In the genomic region with DNA sequence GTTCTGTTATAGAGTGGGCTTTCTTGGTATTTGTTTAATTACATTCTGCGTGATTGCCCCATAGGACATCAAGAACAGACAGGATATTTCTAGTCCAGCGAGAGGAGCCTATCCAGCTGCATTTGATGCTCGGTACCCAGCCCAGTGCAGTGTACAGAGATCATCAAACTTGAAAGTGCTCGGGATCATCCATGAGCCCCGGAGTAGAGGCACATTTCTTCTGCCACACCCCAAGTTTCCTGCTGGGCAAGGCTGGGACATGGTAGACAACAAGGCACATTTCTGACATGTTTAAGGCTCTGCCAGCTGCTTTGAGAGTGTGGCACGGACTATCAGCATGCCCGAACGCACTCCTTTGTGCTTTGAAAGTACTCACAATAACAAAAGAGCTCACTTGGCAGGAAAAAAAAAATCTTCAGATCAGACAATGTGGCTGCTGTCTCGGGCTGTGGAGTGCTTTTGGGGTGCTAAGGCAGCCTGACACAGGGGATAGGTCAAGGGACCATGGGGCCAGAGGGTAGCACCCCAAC, we compare ENCODE assay signal across 18 mouse cellular contexts.
DNase-seq lines count a peak whose midpoint lies in the region; ATAC-seq lines count a peak whose summit lies in the region.
"Had no signal": no experiment of that assay in that cellular context is flagged by ENCODE, and none has a peak within 500 bp of the region (broad histone marks: within the 10 kb centered on the region; RNA-seq: fewer than 3 reads in every experiment).

No protein-coding gene starts in this region.

- peaks cover 8% of the 10 kb centered on the region for H3K4me1 ChIP-seq in heart, embryonic 10.5 days
- H3K4me1 ChIP-seq in midbrain, embryonic 11.5 days (ENCODE audit: control insufficient read depth, insufficient read depth, low read length), result no peaks in the 10 kb centered on the region
- peaks cover 19% of the 10 kb centered on the region for H3K4me1 ChIP-seq in midbrain, embryonic 13.5 days (replicated peaks)
- peaks cover 14% of the 10 kb centered on the region for H3K4me1 ChIP-seq in forebrain, embryonic 14.5 days (ENCODE audit: control insufficient read depth, insufficient read depth, low read length)

- WGBS in heart, embryonic 10.5 days, result 78% methylated on average over 9 of the region's 9 CpGs
- WGBS in midbrain, embryonic 11.5 days, result 54% methylated on average over 9 of the region's 9 CpGs
- WGBS in midbrain, embryonic 13.5 days, result 41% methylated on average over 9 of the region's 9 CpGs
- 24% methylated on average over 9 of the region's 9 CpGs for WGBS in forebrain, embryonic 14.5 days

- ATAC-seq in midbrain, embryonic 11.5 days (ENCODE audit: low FRiP score), result no peak
- no peak; the same call in 1 of the 2 replicates for ATAC-seq in midbrain, embryonic 13.5 days
- ATAC-seq in forebrain, embryonic 14.5 days, result peak; percentile 49; the same call in 1 of the 2 replicates
- ATAC-seq: hindbrain, embryonic 16.5 days; Patski had no signal

- no peaks in the 10 kb centered on the region for H3K9me3 ChIP-seq in heart, embryonic 10.5 days
- H3K9me3 ChIP-seq in midbrain, embryonic 11.5 days (ENCODE audit: control insufficient read depth, low read length), result no peaks in the 10 kb centered on the region
- no peaks in the 10 kb centered on the region for H3K9me3 ChIP-seq in midbrain, embryonic 13.5 days
- no peaks in the 10 kb centered on the region for H3K9me3 ChIP-seq in forebrain, embryonic 14.5 days (replicated peaks; ENCODE audit: control insufficient read depth, low read length)
- H3K9me3 ChIP-seq: intestine, embryonic 15.5 days; liver, embryonic 13.5 days had no signal

- peak; percentile 65 for DNase-seq in heart, embryonic 10.5 days (ENCODE audit: low spot score)
- DNase-seq in heart, adult 18-20 months, result no peak
- peak; percentile 77 for DNase-seq in midbrain, embryonic 11.5 days (ENCODE audit: low spot score, missing footprints)
- peak; percentile 47 for DNase-seq in forebrain, embryonic 14.5 days (ENCODE audit: low spot score)
- DNase-seq in left cerebral cortex, adult 11 months (ENCODE audit: low spot score), result no peak
- no peak for DNase-seq in layer of hippocampus, postnatal 10 days (ENCODE audit: low spot score in 2 of 2)
- DNase-seq: cerebellum, adult 18-20 months; cerebellum, postnatal 36 days; kidney, adult 8-10 months; liver, embryonic 13.5 days; lung, adult 2 months; lung, postnatal 14 days; right cerebral cortex, postnatal 14 days had no signal

- no peaks in the 10 kb centered on the region for H3K36me3 ChIP-seq in heart, embryonic 10.5 days
- no peaks in the 10 kb centered on the region for H3K36me3 ChIP-seq in midbrain, embryonic 11.5 days (ENCODE audit: control insufficient read depth, insufficient read depth, low read length)
- no peaks in the 10 kb centered on the region for H3K36me3 ChIP-seq in midbrain, embryonic 13.5 days
- no peaks in the 10 kb centered on the region for H3K36me3 ChIP-seq in forebrain, embryonic 14.5 days (ENCODE audit: control insufficient read depth, insufficient read depth, low read length)
- H3K36me3 ChIP-seq: intestine, embryonic 15.5 days; liver, embryonic 13.5 days had no signal

- H3K9ac ChIP-seq in midbrain, embryonic 11.5 days (ENCODE audit: low read length), result no peak overlapping the region
- H3K9ac ChIP-seq in midbrain, embryonic 13.5 days (replicated peaks), result no peak overlapping the region
- H3K9ac ChIP-seq in forebrain, embryonic 14.5 days (ENCODE audit: low read length), result no peak overlapping the region
- H3K9ac ChIP-seq: intestine, embryonic 15.5 days; liver, embryonic 13.5 days had no signal

- no peak overlapping the region for H3K27ac ChIP-seq in heart, embryonic 10.5 days
- no peak overlapping the region for H3K27ac ChIP-seq in midbrain, embryonic 11.5 days (ENCODE audit: low read depth, low read length)
- H3K27ac ChIP-seq in midbrain, embryonic 13.5 days, result no peak overlapping the region
- H3K27ac ChIP-seq in forebrain, embryonic 14.5 days (ENCODE audit: low read depth, low read length), result no peak overlapping the region
- H3K27ac ChIP-seq: intestine, embryonic 15.5 days; left cerebral cortex, adult 2 months; liver, embryonic 13.5 days had no signal

- H3K4me2 ChIP-seq in midbrain, embryonic 11.5 days, result no peak overlapping the region
- no peak overlapping the region for H3K4me2 ChIP-seq in midbrain, embryonic 13.5 days (replicated peaks)
- H3K4me2 ChIP-seq in forebrain, embryonic 14.5 days (ENCODE audit: low read length), result no peak overlapping the region
- H3K4me2 ChIP-seq: intestine, embryonic 15.5 days; liver, embryonic 13.5 days had no signal

- no peak overlapping the region for H3K4me3 ChIP-seq in heart, embryonic 10.5 days
- H3K4me3 ChIP-seq in midbrain, embryonic 11.5 days (ENCODE audit: low read depth, low read length), result no peak overlapping the region
- H3K4me3 ChIP-seq in midbrain, embryonic 13.5 days (replicated peaks), result no peak overlapping the region
- no peak overlapping the region for H3K4me3 ChIP-seq in forebrain, embryonic 14.5 days (ENCODE audit: low read depth, low read length)
- H3K4me3 ChIP-seq: intestine, embryonic 15.5 days; left cerebral cortex, adult 2 months; liver, embryonic 13.5 days had no signal

- no peaks in the 10 kb centered on the region for H3K27me3 ChIP-seq in heart, embryonic 10.5 days (ENCODE audit: insufficient read depth, poor library complexity, severe bottlenecking)
- H3K27me3 ChIP-seq in midbrain, embryonic 11.5 days (ENCODE audit: control insufficient read depth, insufficient read depth, low read length), result no peaks in the 10 kb centered on the region
- H3K27me3 ChIP-seq in midbrain, embryonic 13.5 days, result no peaks in the 10 kb centered on the region
- no peaks in the 10 kb centered on the region for H3K27me3 ChIP-seq in forebrain, embryonic 14.5 days (replicated peaks; ENCODE audit: control insufficient read depth, insufficient read depth, low read length)
- H3K27me3 ChIP-seq: intestine, embryonic 15.5 days; Patski had no signal

Comparison
In these comparisons a context has a peak if more than half of its experiments do, and no peak if none do; other contexts are left out.
1. DNase-seq: peak in heart, embryonic 10.5 days (single experiment), midbrain, embryonic 11.5 days (single experiment) and forebrain, embryonic 14.5 days (single experiment); none in heart, adult 18-20 months (0 of 2), left cerebral cortex, adult 11 months (single experiment) and layer of hippocampus, postnatal 10 days (0 of 2).